Mouse (Mus musculus) ovary, adult 2 months (tissue): ENCODE results near the gene Gm2696. TPM values are rescaled to one million over a fixed set of nuclear protein-coding genes. Genes with fewer than 3 reads are reported as not detected.

Experiments
- polyA plus RNA-seq: library from polyadenylated mRNA; depleted of rRNA; stranded (reverse); fragments of >200 nt; gene quantifications from 2 replicates; pipeline ENCODE4 v1.2.3, GENCODE M21; 2012; rRNA removed

The Gm2696 gene
- polyA plus RNA-seq, result 0.33 TPM in 1 of 2 replicates, not detected in the other

GRCm38 (mm10) chr10:77814382-77814781 lies at the start of gene Gm2696:
Gene Gm2696 (plus strand): TSS chr10:77814682.

GRCm38 (mm10) chr10:77771225-77771624 lies 43.3 kb upstream of the Gm2696 start, which contains the start of gene Gm3238:
Gene Gm3238 (minus strand): TSS chr10:77771325.

GRCm38 (mm10) chr10:77776844-77777243 lies 37.6 kb upstream of the Gm2696 start, which contains the start of gene Gm7138:
Gene Gm7138 (minus strand): TSS chr10:77776944.

GRCm38 (mm10) chr10:77782442-77782841 lies 32.0 kb upstream of the Gm2696 start, which contains the start of gene Gm3250:
Gene Gm3250 (minus strand): TSS chr10:77782542.

GRCm38 (mm10) chr10:77787876-77788275 lies 26.6 kb upstream of the Gm2696 start, which contains the start of gene Gm7137:
Gene Gm7137 (minus strand): TSS chr10:77788200.

GRCm38 (mm10) chr10:77794976-77795375 lies 19.5 kb upstream of the Gm2696 start, which contains the start of gene Gm9639:
Gene Gm9639 (minus strand): TSS chr10:77795076.

GRCm38 (mm10) chr10:77798921-77799508 lies 15.5 kb upstream of the Gm2696 start, which contains the start of gene Gm19668:
Gene Gm19668 (minus strand): TSS chr10:77799133.

GRCm38 (mm10) chr10:77811743-77812142 lies 2.7 kb upstream of the Gm2696 start, which contains the start of gene Gm9507:
Gene Gm9507 (minus strand): TSS chr10:77811843.

GRCm38 (mm10) chr10:77826951-77827350 lies 12.5 kb downstream of the Gm2696 start, which contains the start of gene Krtap10-4:
Gene Krtap10-4 (minus strand): TSS chr10:77827095.

GRCm38 (mm10) chr10:77835647-77836046 lies 21.2 kb downstream of the Gm2696 start, which contains the start of gene Krtap10-10:
Gene Krtap10-10 (plus strand): TSS chr10:77835947.

GRCm38 (mm10) chr10:77846503-77846902 lies 32.0 kb downstream of the Gm2696 start, which contains the start of gene Gm36176:
Gene Gm36176 (plus strand): TSS chr10:77846803.

GRCm38 (mm10) chr10:77852559-77852958 lies 38.1 kb downstream of the Gm2696 start, which contains the start of gene Gm10318:
Gene Gm10318 (plus strand): TSS chr10:77852859.

GRCm38 (mm10) chr10:77861675-77862074 lies 47.2 kb downstream of the Gm2696 start, which contains the start of gene Gm3285:
Gene Gm3285 (plus strand): TSS chr10:77861975.

Other genes with a start within 250 kb of the Gm2696 start
- 150 and 206 TPM in 2 replicates for gene Pttg1ip, start 233.0 kb upstream of the Gm2696 start, polyA plus RNA-seq
- gene Sumo3, start 208.6 kb upstream of the Gm2696 start, polyA plus RNA-seq, result 416 and 428 TPM in 2 replicates
- gene Gm49325, start 208.5 kb upstream of the Gm2696 start, polyA plus RNA-seq, result not detected in 2 replicates
- 43.5 and 49.7 TPM in 2 replicates for gene Ube2g2, start 192.4 kb upstream of the Gm2696 start, polyA plus RNA-seq
- 1.2 and 1.3 TPM in 2 replicates for gene Tspear, start 128.1 kb upstream of the Gm2696 start, polyA plus RNA-seq
- not detected in 2 replicates for gene Gm19402, start 123.9 kb upstream of the Gm2696 start, polyA plus RNA-seq
- gene Gm9508, start 117.4 kb upstream of the Gm2696 start, polyA plus RNA-seq, result not detected in 2 replicates
- gene Gm10272, start 108.1 kb upstream of the Gm2696 start, polyA plus RNA-seq, result not detected in 2 replicates
- gene Gm10024, start 103.2 kb upstream of the Gm2696 start, polyA plus RNA-seq, result not detected in 2 replicates
- gene Gm10142, start 98.9 kb upstream of the Gm2696 start, polyA plus RNA-seq, result not detected in 2 replicates
- not detected in 2 replicates for gene Krtap12-1, start 94.1 kb upstream of the Gm2696 start, polyA plus RNA-seq
- gene Gm10100, start 88.2 kb upstream of the Gm2696 start, polyA plus RNA-seq, result not detected in 2 replicates
- not detected in 2 replicates for gene Gm18596, start 72.0 kb upstream of the Gm2696 start, polyA plus RNA-seq
- gene Gm9736, start 63.3 kb upstream of the Gm2696 start, polyA plus RNA-seq, result not detected in 2 replicates
- gene Gm3233, start 55.0 kb upstream of the Gm2696 start, polyA plus RNA-seq, result not detected in 2 replicates
- gene Gm3238, start 43.4 kb upstream of the Gm2696 start, polyA plus RNA-seq, result not detected in 2 replicates
- gene Gm7138, start 37.7 kb upstream of the Gm2696 start, polyA plus RNA-seq, result not detected in 2 replicates
- not detected in 2 replicates for gene Gm3250, start 32.1 kb upstream of the Gm2696 start, polyA plus RNA-seq
- gene Gm7137, start 26.5 kb upstream of the Gm2696 start, polyA plus RNA-seq, result not detected in 2 replicates
- not detected in 2 replicates for gene Gm9639, start 19.6 kb upstream of the Gm2696 start, polyA plus RNA-seq
- gene Gm19668, start 15.5 kb upstream of the Gm2696 start, polyA plus RNA-seq, result not detected in 2 replicates
- gene Gm9507, start 2.8 kb upstream of the Gm2696 start, polyA plus RNA-seq, result not detected in 2 replicates
- not detected in 2 replicates for gene Krtap10-4, start 12.4 kb downstream of the Gm2696 start, polyA plus RNA-seq
- gene Krtap10-10, start 21.3 kb downstream of the Gm2696 start, polyA plus RNA-seq, result not detected in 2 replicates
- not detected in 2 replicates for gene Gm36176, start 32.1 kb downstream of the Gm2696 start, polyA plus RNA-seq
- not detected in 2 replicates for gene Gm10318, start 38.2 kb downstream of the Gm2696 start, polyA plus RNA-seq
- not detected in 2 replicates for gene Gm3285, start 47.3 kb downstream of the Gm2696 start, polyA plus RNA-seq
- 3.4 and 3.8 TPM in 2 replicates for gene Lrrc3, start 87.9 kb downstream of the Gm2696 start, polyA plus RNA-seq
- gene Trpm2, start 155.9 kb downstream of the Gm2696 start, polyA plus RNA-seq, result 1.5 and 1.6 TPM in 2 replicates
- 104 and 111 TPM in 2 replicates for gene 1810043G02Rik, start 163.8 kb downstream of the Gm2696 start, polyA plus RNA-seq
- gene Pfkl, start 195.4 kb downstream of the Gm2696 start, polyA plus RNA-seq, result 168 and 197 TPM in 2 replicates
- gene Dnmt3l, start 227.3 kb downstream of the Gm2696 start, polyA plus RNA-seq, result 2.7 and 3.3 TPM in 2 replicates
- gene Aire, start 228.9 kb downstream of the Gm2696 start, polyA plus RNA-seq, result 3.6 TPM in 2 replicates